Mouse (Mus musculus): Measurements from ENCODE around the gene Rps26.

DNA sequence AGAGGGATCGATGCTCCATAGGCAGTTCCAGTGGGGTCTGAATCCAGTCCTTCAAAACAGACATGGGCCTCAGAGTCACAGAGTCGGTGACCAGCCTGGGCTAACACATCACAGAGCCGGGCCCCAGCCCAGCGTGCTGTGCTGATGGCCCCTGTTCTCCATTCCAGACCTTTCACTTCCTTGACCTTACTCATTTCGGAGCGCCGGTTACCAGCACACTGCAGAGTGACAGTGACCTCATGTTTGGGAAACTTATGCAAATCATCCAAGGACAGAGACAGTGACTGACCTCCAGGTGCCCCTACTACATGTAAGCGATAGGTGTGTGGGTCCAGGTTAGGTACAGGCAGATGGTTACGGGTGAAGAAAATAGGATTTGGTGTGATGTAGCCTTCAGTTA is 44.6 kb upstream of the Rps26 start:
- TF ChIP-seq FLI1 (IDR thresholded peaks at IDR 0.05; ENCODE audit: low read length) (no peak), GATA1 (IDR thresholded peaks at IDR 0.05; ENCODE audit: borderline replicate concordance, low read length) (no peak)
